Mouse (Mus musculus) brain, embryonic 14.5 days (tissue): Measurements from ENCODE around the gene Lemd1. TPM values are rescaled to one million over a fixed set of nuclear protein-coding genes. Genes with fewer than 3 reads are reported as not detected.

Experiments
- DNase-seq: peaks from one replicate; pipeline ENCODE4 v3.0.0-alpha.2; 2011; ENCODE audit warnings: low read depth
- CTCF ChIP-seq: fragments of 200-500 bp; IDR thresholded peaks from 2 replicates; pipeline ENCODE4 v1.5.1; 2012; ENCODE audit warnings: inconsistent platforms, mild to moderate bottlenecking, moderate library complexity, borderline replicate concordance; ENCODE audit not compliant: insufficient read depth, insufficient read length; ENCODE audit errors: extremely low read depth
- POLR2A ChIP-seq: fragments of 200-500 bp; IDR thresholded peaks from 2 replicates; pipeline ENCODE4 v1.6.1; 2012; ENCODE audit warnings: mild to moderate bottlenecking, inconsistent platforms, borderline replicate concordance; ENCODE audit not compliant: poor library complexity, insufficient read depth, insufficient read length, severe bottlenecking; ENCODE audit errors: extremely low read depth
- polyA plus RNA-seq: library from polyadenylated mRNA; depleted of rRNA; stranded (reverse); fragments of >200 nt; gene quantifications from 2 replicates; pipeline ENCODE4 v1.2.3, GENCODE M21; 2012

Gene Lemd1
- polyA plus RNA-seq, 1 experiment, result 25.1 TPM

- DNase-seq, result peak; percentile 44
- TF ChIP-seq CTCF (no peak), POLR2A (no peak)
These were observed 95.5 kb downstream of the Lemd1 start for GRCm38 (mm10) chr1:132286735-132287134.

- TF ChIP-seq CTCF (no peak), POLR2A (no peak)
- DNase-seq, result peak; percentile 36
These were observed 96.2 kb downstream of the Lemd1 start for GRCm38 (mm10) chr1:132287445-132287844.

- TF ChIP-seq POLR2A, result no peak
- peak; percentile 44; the same call in 1 of the 2 replicates for TF ChIP-seq CTCF
- DNase-seq, result peak; percentile 89
These were observed 96.8 kb downstream of the Lemd1 start for GRCm38 (mm10) chr1:132287991-132288451.

GRCm38 (mm10) chr1:132289965-132290364, 98.7 kb downstream of the Lemd1 start:
- DNase-seq, result peak; percentile 76
- TF ChIP-seq POLR2A (no peak), CTCF (no peak)

GRCm38 (mm10) chr1:132290921-132291675, 99.9 kb downstream of the Lemd1 start:
- TF ChIP-seq CTCF (no peak; the same call in 1 of the 2 replicates), POLR2A (no peak)
- peak; percentile 91 for DNase-seq

- TF ChIP-seq CTCF (no peak), POLR2A (no peak)
- DNase-seq, result no peak
These were observed 100.5 kb downstream of the Lemd1 start for GRCm38 (mm10) chr1:132291706-132292105.

GRCm38 (mm10) chr1:132292318-132293129, 101.3 kb downstream of the Lemd1 start:
- no peak for TF ChIP-seq POLR2A
- TF ChIP-seq CTCF, result peak; percentile 29; the same call in 1 of the 2 replicates
- DNase-seq, result peak; percentile 88

GRCm38 (mm10) chr1:132295506-132295905, 104.3 kb downstream of the Lemd1 start:
- no peak for TF ChIP-seq POLR2A
- no peak for TF ChIP-seq CTCF
- DNase-seq, result peak; percentile 77

- DNase-seq, result peak; percentile 81
- TF ChIP-seq CTCF (no peak), POLR2A (no peak)
These were observed 104.8 kb downstream of the Lemd1 start for GRCm38 (mm10) chr1:132296051-132296450.

GRCm38 (mm10) chr1:132298425-132298800, 107.2 kb downstream of the Lemd1 start, which contains the start of gene Klhdc8a:
Klhdc8a (plus strand) TSS chr1:132298626.
- TF ChIP-seq CTCF, result no peak
- 0 out of 2 replicates have a peak, but pooled peaks have one; percentile 7 for TF ChIP-seq POLR2A
- DNase-seq, result peak; percentile 86

GRCm38 (mm10) chr1:132298801-132299464, 107.7 kb downstream of the Lemd1 start:
- TF ChIP-seq CTCF (no peak), POLR2A (no peak)
- DNase-seq, result no peak
